Mouse (Mus musculus) embryo, embryonic 10 days (tissue): ENCODE results near the gene Prr29.
"Not testable (repeated sequence)": the region's sequence is repeated elsewhere in the genome, so short reads cannot be mapped to it uniquely, and the experiment has no call there.

Source experiments
- DNase-seq: peaks from one replicate; pipeline ENCODE4 v3.0.0-alpha.2; 2015; ENCODE audit warnings: low spot score

Prr29 gene

DNA sequence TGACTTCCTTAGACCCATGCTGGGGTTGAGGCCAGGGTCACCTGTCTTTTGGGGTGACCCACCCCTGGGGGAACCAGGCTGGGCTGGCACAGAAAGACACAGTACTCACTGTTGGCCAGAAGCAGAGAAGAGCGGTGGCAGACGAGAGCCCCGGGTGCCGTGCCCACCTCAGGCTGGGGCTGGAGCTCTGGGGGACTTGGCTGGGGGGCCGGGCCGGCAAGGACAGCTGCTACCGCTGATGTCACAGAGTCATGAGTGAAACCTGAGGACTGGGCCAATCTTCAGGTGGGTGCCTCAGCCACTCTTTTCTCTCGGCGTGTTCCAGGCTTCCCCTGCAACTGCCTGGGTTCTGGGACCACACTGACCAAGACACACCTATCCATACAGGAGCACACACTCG, at the start of gene Prr29:
TSS of gene Prr29 (plus strand) at position 107 of the 400 bp plus-strand sequence.
- DNase-seq: no peak

DNA sequence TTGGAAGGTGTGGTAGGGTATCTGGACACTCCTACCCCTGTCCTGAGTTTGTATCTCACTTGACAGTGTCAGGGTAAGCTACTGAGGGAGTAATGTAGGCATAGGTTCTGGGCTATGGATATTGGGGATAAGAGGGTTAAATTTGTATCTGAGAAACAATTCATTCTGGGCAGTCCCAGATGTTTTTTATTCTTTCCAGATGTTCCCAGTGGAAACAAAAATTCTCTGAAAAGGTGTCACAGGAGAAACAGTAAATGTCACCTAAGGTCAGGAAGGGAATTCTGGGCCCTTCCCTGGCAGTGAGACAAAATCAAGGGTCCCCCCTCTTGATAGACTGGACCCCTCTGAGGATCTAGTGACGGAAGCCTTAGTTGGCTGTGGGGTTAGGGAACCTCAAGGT, 48.9 kb upstream of the Prr29 start:
- DNase-seq: no peak

DNA sequence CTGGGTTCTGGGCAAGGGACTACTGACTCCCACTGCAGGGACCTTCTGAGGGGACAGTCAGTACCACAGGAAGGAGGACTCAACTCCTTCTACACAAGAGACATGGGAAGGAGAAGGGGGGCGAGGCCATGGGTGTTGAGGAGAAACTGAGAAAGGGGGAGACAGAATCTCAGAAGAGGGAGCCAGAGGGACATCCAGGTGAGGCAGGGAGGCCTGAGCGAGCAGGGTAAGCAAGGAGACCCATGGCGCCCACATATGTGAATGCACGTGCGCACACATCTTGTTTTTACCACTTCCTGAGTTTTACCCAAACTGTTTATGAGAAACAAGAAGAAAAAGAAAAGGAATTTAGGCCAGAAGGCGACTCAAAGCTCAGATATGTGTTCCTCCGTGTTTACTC, 47.5 kb upstream of the Prr29 start:
- no peak for DNase-seq

DNA sequence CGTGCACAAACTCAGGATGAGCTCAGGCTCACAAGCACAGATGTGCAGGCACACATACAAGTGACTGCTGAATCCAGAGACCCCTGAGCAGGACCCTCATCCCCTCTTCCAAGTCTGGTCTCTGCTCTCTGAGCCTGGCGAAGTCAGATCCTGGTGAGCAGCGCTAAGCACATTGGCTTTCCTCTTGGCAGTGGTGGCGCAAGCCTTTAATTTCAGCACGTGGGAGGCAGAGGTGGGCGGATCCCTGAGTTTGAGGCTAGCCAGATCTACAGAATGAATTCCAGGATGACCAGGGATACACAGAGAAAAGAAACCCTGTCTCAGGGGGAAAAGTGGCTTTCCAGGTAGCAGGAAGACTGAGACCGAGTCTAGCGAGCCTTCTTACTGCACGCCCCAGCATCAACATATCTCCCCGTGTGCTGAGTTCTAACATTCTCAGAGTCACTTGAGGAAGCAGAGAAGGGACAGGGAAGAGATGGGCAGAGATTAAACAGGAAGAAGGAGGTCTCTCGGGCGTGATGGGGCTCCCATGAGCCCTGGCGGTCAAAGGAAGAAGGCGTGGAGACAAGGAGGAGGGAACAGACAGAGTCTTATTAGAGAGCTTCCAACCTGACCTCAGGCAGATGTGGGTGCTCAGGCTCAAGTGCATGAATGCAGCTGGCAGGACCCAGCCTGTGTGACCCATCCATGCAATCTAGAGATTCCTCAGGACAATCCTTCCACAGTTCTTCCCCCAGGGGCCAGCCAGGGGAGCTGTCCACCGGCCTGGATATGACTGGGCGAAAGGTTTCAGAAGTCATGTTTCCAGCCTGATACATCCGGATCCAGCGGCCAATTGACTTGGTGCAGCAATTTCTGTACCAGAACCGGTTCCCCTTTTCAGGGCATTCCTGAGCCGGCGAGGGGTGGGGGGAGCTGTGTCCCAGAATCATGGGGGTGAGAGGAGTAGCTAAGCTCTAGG, 46.6 kb upstream of the Prr29 start:
- no peak for DNase-seq

DNA sequence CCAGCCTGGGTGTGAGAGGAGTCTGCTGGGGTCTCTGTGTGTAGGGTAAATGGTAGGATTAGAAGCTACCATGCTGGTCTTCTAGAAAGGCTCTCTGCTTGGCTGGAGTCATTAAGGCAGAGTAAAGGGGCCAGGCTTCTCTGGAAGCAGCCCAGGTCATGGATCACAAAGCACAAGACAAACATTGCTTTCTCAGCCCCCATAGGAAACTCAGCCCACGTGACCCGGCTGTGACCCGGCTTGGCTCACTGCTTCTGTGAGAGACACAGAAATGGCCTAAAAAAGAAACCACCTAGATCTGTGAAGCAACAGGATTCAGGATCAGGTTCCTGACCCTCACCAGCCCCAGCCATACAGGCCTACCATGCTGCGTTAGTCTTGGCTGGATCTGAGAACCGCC, 40.4 kb upstream of the Prr29 start:
- peak; percentile 61 for DNase-seq

DNA sequence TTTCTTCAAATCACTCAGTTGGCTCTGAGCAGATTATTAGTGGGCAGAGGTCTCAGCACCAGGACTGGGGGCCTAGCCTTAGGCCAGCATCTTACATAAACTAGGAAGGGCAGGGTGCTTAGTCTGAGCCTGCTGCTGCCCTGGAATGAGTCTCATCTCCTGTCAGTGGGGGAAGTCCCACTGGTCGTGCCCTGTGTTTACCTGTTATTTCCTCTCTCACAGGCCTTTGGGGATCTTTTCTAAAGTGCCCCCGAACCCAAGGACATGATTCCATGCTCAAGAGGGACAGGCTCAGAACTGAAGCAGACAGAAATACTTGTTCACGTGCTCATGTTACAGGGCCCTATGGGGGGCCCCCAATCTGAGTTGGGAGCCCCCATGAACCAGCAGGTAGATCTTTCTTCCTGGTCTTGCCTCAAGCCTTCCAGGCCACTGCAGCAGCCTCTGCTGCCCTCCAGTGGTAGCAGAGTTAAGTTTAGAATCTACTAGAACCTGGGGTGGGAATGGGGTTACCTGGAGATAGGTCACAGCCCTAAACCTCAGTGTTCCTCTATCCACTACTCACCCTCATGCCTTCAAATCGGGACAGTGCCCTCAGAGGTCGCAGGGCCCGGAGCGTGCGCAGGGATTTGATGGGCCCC, 39.6 kb upstream of the Prr29 start:
- peak; percentile 68 for DNase-seq

DNA sequence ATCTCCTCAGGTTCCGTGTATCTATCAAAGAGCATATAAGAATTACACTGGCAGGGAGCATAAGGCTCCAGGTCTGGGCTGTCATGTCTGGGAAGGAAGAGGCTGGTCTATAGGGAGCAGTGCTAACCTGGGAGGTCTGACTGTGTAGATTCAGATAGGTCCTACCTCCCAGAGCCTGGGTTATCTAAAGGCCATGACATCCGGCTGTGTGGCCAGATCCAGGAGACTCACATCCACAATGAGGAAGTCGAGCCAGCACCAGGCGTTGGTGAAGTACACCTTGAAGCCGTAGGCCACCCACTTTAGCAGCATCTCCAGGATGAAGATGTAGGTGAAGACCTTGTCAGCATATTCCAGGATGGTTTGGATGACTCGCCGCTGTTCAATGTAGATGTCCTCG, 38.8 kb upstream of the Prr29 start:
- no peak for DNase-seq

DNA sequence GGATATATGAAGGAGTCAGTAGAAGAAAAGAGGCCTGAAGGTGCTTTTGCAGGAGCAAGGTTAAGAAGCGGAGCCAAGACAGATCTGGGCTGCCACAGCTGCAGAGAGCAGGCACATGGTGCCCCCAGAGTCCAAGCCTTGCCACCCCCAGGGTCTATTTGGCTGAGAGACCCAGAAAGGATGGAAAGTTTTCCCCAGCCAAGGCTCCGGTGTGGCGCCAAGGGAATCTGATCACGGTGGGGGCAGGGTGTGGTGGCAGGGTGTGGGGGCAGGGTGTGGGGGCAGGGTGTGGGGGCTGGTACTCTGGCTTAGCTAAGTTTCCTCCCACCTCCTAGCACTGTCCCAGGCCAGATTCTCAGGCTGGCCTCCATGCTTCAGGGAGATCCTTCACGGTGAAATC, 36.8 kb upstream of the Prr29 start:
- DNase-seq: no peak

DNA sequence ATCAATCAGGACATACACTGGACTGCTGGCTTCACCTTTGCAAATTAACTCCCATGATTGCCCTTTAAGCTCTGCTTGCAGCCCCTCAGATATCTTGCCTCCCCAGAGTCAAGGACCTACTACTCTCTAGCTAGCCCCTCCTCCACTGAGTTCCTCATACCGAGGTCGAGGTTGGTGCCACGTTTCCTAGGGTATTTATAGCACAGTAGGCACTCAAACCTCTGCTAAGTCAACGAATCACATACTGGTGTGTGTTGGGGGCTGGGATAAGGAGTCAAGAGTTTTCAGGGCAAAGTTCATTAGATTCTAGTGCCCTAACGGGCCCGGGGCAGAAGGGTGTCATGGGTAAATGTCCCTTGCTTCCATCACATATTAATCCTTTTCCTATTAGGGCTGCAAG, 36.1 kb upstream of the Prr29 start:
- no peak for DNase-seq

DNA sequence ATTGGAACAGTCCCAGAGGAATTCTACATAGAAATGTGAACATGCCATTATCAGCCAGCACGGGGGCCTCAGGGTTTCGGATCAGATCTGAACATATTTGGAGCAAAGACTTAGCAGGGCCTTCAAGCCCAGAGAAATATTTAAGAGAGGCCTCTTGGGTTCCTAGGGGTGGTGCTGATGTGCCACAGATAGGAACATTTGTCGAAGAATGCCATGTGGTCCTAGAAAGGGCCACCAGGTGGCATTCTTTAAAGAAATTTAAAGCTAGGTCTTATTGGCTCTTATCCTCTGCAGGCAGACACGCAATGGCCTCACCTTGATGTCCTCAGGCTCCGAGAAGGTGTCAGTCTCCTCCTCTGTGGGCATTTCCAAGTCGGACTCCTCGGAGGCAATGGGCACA, 35.6 kb upstream of the Prr29 start:
- peak; percentile 34 for DNase-seq

DNA sequence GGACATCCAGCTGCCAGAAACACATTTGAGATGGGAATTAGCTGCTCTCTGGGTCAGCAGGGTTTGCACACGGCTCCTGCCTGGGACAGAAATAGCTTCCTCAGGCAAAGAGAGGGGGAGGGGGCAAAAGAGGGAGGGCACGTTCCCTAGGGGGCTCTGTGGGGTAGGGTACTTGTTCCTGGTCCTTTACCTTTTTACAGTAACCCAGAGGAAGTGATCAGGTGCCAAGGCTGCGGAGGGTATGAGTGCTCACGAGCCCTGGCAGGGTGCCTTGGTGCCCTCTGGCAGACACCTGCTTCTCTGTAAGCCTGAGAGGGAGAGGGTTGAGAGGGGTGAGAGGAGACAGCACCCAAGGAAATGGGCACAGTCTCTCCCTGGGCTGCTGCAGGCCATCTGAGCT, 32.8 kb upstream of the Prr29 start:
- no peak for DNase-seq

DNA sequence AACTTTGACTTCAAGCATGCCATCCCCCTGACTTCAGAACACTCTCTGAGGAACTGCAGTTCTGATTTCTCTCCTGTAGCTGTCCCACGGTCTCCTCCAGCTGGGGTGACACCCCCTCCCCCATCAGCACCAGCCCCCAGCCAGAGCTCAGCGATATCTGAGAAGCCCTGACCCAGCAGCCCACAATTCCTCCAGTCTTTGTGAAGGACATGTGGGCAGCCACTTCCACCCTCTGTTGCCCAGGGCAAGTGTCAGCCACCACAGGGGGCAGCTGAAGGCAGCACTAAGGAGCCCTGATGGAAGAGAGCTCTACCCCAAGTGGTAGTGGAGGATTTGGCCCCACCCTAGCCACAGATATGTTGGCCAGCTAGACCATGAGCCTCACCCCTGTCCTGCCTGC, 31.2 kb upstream of the Prr29 start:
- DNase-seq: no peak

DNA sequence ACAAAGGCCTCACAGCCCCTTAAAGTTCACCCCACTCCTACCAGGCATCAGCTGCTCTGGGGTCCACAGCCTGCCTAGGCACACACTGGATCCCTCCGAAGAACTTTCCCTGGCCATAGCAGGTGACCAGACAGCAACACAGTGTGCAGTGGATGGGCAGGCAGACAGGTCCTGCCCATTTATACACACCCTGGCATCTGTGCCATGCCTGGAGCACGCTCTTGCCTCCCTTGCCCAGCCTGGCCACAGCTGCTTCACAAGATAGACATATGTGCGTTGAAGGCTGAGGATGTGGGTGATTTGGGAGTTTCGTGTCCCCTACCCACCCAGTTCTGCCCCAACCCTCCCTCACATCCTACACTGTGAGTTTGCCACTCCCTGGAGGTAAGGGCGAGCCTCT, 27.2 kb upstream of the Prr29 start:
- no peak for DNase-seq

DNA sequence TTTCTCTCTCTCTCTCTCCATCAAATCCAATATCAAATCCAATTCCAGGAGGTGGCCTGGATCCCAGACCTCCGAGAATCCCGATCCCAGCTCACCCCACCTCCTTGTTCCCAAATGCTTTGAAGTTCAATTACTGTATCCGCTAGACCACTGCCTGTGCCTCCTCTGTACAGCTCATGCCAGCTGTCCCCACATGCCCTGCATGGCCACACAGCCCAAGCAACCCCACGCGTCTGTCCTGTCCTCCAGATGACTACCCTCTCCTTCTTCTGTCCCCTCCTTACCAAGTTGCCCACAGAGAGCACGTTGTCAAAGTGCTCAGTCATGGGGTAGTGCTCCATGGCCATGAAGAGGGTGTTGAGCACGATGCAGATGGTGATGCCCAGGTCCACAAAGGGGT, 26.4 kb upstream of the Prr29 start:
- no peak for DNase-seq

DNA sequence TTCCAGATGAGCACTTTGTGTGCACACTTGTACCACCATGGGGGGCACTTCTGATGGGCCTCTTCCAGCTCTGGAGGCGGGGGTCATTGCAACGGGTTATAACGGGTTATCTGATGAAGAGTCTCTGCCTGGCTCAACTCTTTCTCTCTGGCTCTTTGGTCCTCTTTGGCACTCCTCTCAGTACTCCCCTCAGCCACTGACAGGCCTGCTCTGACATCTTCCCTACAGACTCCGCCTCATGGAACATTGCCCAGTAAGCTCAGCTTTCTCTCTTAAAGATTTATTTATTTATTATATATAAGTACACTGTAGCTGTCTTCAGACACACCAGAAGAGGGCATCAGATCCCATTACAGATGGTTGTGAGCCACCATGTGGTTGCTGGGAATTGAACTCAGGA, 25.9 kb upstream of the Prr29 start:
- not testable (repeated sequence) for DNase-seq

DNA sequence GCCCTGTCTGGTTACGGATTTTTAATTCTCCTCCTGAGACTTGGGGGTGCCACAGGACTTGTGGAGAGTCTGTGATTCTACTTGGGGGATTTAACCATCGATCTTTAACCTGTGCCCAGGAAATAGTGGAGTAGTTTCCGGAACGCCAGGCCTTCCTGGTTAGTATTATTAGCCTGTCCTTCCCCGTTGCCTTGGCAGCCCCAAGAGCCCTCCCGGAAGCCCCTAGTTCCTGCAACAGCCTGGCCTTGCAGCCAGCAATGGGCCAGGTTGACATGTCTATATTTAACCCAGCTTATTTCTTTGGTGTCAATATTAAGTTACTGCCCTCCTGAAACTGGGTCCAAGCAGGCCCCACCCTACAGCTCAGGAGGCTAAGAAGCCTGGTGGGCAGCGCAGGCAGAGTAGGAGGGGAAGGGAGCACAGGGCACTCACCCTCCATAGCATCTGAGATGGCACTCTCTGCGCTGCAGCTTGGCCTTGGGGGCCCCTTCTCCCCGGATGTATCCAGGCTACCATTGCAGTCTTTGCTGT, 24.2 kb upstream of the Prr29 start:
- DNase-seq: no peak

DNA sequence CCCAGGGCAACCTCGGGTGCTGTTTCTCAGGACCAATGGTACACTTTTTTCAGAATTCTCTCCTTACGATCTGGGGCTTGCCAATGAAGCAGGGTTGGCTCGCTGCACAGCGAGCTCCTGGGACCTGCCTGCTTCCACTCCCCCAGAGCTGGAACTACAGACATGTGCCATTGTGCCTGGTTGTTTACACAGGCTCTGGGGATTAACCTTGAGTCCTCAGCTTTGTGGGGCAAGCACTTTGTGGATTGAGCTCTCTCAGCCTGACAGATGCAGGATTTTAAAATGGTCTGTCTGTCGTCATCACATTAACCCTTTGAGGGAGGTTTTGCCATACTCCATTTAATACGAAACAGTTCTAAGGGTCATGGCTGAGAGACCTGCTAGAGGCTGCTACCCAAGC, 20.4 kb upstream of the Prr29 start:
- DNase-seq: no peak

DNA sequence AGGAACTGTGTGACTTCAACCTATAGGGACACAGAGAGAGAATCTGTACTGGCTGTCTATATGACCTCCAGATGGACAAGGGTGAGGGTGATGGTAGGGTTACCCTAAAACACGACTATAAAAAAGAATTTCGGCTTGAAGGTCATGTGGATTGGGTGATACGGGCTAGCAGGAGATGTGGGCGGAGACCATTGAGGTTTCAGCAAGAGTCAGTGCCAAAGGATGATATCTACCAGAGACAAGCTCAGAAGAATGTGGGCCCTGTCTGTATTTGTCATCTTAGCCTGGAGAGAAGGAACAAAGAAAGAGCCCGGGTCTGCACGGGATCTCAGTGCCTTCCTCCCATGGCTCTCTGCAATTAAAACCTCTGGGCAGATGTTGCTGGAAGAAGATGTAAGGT, 15.5 kb upstream of the Prr29 start:
- no peak for DNase-seq

DNA sequence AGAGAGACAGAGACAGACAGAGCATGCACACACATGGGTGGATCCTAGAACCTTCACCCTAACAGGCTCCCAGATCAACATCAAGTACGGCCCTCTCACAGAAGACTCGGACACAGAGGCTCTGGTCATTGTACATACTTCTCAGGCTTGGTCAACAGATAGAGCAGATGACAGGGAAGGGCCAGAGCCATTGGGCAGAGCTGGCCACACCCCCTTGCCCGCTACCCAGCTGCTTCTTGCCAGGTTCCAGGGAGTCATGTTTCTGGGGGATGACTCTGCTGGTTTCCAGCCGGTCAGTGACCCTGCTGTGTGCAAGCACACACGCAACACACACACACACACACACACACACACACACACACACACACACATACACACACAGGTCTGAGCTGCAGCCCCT, 14.4 kb upstream of the Prr29 start:
- DNase-seq: peak; percentile 38

DNA sequence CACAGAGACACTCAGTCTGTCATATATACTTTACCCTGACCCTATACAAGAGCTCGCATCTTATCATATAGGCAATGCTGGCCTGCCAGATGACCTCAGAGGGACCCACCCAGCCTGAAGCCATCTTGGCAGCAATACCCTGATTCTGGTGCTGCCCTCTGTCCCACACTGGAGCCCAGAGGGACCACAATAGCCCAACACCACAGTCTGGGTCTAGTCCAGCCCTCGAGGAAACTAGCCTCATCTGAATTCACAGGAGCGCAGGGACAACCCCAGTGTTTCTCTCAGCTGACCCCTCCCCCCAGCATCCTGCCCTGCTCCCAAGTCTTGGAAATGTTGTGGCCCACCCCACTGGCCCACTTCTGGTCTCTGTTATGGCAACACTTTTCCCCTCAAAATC, 14.0 kb upstream of the Prr29 start:
- DNase-seq: no peak

DNA sequence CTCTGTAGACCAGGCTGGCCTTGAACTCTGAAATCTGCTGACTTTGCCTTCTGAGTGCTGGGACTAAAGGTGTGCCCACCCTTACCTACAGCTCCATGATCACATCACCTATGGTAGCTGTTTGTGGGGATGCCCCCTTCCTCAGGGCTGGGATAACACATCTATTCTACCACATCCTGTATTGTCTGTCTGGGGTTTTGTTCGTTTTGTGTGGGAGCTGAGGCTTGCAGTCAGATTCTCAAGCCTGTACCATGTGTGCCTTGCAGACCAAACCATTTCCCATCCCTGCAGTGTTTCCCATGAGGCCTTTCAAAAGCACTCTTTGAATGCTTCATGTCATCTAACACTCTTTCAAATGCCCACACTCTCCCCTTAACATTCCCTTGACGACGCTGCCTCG, 13.3 kb upstream of the Prr29 start:
- no peak for DNase-seq

DNA sequence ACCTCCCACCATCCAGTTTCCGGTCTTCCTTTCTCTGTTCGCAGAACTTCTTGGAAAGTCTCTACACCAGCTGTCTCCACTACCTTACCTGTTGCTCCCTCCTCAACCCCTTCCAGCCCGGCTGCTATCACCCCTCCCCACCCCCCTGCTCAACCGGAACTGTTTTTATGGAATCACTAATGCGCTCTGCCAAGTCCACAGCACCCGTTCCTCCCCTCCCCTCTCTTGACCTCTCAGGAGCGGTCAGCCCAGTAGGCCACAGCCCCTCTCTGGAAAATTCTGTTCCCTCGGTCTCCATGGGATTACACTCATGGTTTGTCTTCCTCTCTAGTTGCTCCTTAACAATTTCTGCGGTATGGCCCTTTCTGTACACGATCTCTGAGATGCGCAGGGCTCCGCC, 12.1 kb upstream of the Prr29 start, which contains the start of gene Scn4a:
TSS of gene Scn4a (minus strand) at position 101 of the 400 bp plus-strand sequence.
- DNase-seq: no peak

DNA sequence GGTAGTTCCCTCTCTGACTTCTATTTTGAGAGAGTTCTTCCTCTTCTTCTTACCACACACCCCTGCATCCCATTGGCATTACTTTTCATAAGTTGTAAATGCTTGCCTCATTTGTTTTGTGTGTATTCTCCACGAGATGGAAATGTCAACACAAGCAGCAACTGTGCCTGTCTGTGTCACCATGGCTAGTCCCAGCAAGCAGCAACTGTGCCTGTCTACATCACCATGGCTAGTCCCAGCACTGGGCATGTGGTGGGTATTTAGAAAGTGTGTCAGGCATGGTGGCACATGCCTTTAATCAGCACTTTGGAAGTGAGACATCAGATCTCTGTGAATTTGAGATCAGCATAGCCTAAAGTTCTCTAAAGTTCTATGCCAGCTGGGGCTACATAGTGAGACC, 11.1 kb upstream of the Prr29 start:
- DNase-seq: no peak
